ENCODE assay signal across 25 mouse cellular contexts in the genomic region with DNA sequence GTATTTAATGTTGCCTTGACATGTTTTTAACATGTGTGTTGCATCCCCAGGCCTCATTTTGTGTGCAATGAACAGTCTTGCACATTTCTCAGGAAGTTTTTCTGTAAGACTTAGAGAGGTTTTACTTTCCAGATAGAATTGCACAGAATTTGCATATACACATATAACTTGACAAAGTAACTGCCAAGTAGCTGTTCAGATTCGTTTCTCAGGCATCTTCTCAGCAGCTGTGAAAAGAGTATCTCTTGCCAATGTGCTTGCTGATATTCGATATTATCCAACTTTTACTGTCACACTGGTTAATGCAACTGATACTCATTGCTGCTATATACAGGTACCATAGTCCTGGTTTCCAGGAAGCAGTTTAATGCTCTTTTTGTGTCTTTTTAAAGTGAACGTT.
DNase-seq lines count a peak whose midpoint lies in the region; ATAC-seq lines count a peak whose summit lies in the region.
"Had no signal": no experiment of that assay in that cellular context is flagged by ENCODE, and none has a peak within 500 bp of the region (broad histone marks: within the 10 kb centered on the region; RNA-seq: fewer than 3 reads in every experiment).

No protein-coding gene starts in this region.

- H3K9ac ChIP-seq in forebrain, embryonic 14.5 days (ENCODE audit: low read length) = no peak overlapping the region
- no peak overlapping the region for H3K9ac ChIP-seq in forebrain, embryonic 11.5 days (ENCODE audit: low read length)
- H3K9ac ChIP-seq in forebrain, embryonic 16.5 days (replicated peaks; ENCODE audit: low read depth, low read length) = no peak overlapping the region
- H3K9ac ChIP-seq: embryonic facial prominence, embryonic 12.5 days; heart, embryonic 13.5 days; hindbrain, embryonic 15.5 days had no signal

- H3K27me3 ChIP-seq in forebrain, embryonic 14.5 days (replicated peaks; ENCODE audit: control insufficient read depth, insufficient read depth, low read length) = no peaks in the 10 kb centered on the region
- H3K27me3 ChIP-seq in forebrain, embryonic 11.5 days (ENCODE audit: control insufficient read depth, insufficient read depth, low read length) = no peaks in the 10 kb centered on the region
- H3K27me3 ChIP-seq in forebrain, embryonic 16.5 days (replicated peaks; ENCODE audit: control insufficient read depth, insufficient read depth, low read length) = no peaks in the 10 kb centered on the region
- H3K27me3 ChIP-seq: embryonic facial prominence, embryonic 12.5 days; heart, embryonic 13.5 days; hindbrain, embryonic 15.5 days had no signal

- no peak overlapping the region for H3K4me3 ChIP-seq in forebrain, embryonic 14.5 days (ENCODE audit: low read depth, low read length)
- H3K4me3 ChIP-seq in forebrain, embryonic 11.5 days (ENCODE audit: low read depth, low read length) = no peak overlapping the region
- H3K4me3 ChIP-seq in forebrain, embryonic 16.5 days (replicated peaks; ENCODE audit: low read length) = no peak overlapping the region
- H3K4me3 ChIP-seq: embryonic facial prominence, embryonic 12.5 days; erythroblast, embryonic 14.5 days; heart, adult 2 months; heart, embryonic 10.5 days; heart, embryonic 13.5 days; hindbrain, embryonic 15.5 days had no signal

- no peaks in the 10 kb centered on the region for H3K9me3 ChIP-seq in forebrain, embryonic 14.5 days (replicated peaks; ENCODE audit: control insufficient read depth, low read length)
- H3K9me3 ChIP-seq in forebrain, embryonic 11.5 days (ENCODE audit: control insufficient read depth, low read length) = no peaks in the 10 kb centered on the region
- H3K9me3 ChIP-seq in forebrain, embryonic 16.5 days (ENCODE audit: control insufficient read depth, low read length) = no peaks in the 10 kb centered on the region
- H3K9me3 ChIP-seq: embryonic facial prominence, embryonic 12.5 days; heart, embryonic 10.5 days; heart, embryonic 13.5 days; hindbrain, embryonic 15.5 days had no signal

- H3K4me1 ChIP-seq in forebrain, embryonic 14.5 days (ENCODE audit: control insufficient read depth, insufficient read depth, low read length) = no peaks in the 10 kb centered on the region
- H3K4me1 ChIP-seq in forebrain, embryonic 11.5 days (replicated peaks; ENCODE audit: control insufficient read depth, insufficient read depth, low read length) = no peaks in the 10 kb centered on the region
- peaks cover 3% of the 10 kb centered on the region for H3K4me1 ChIP-seq in forebrain, embryonic 16.5 days (replicated peaks; ENCODE audit: control insufficient read depth, insufficient read depth, low read length)
- H3K4me1 ChIP-seq: embryonic facial prominence, embryonic 12.5 days; heart, embryonic 10.5 days; heart, embryonic 13.5 days; hindbrain, embryonic 15.5 days had no signal

- no peaks in the 10 kb centered on the region for H3K36me3 ChIP-seq in forebrain, embryonic 14.5 days (ENCODE audit: control insufficient read depth, insufficient read depth, low read length)
- H3K36me3 ChIP-seq in forebrain, embryonic 11.5 days (ENCODE audit: control insufficient read depth, insufficient read depth, low read length) = no peaks in the 10 kb centered on the region
- no peaks in the 10 kb centered on the region for H3K36me3 ChIP-seq in forebrain, embryonic 16.5 days (ENCODE audit: control insufficient read depth, insufficient read depth)
- H3K36me3 ChIP-seq: embryonic facial prominence, embryonic 12.5 days; heart, embryonic 10.5 days; heart, embryonic 13.5 days; hindbrain, embryonic 15.5 days had no signal

- DNase-seq in forebrain, embryonic 14.5 days (ENCODE audit: low spot score) = peak; percentile 37
- no peak for DNase-seq in forebrain, embryonic 11.5 days (ENCODE audit: low spot score)
- peak; percentile 2 for DNase-seq in right cerebral cortex, adult 18-20 months
- DNase-seq in right cerebral cortex, postnatal 36 days (ENCODE audit: low spot score in 2 of 2) = no peak
- DNase-seq in layer of hippocampus, adult 11-12 months (ENCODE audit: low spot score) = no peak
- DNase-seq in kidney, postnatal 4 days = no peak
- DNase-seq: adrenal gland, adult 2 months; adrenal gland, postnatal 14 days; cerebellum, adult 18-20 months; cerebellum, adult 9-10 months; cerebellum, postnatal 14 days; gastrocnemius, postnatal 10 days; gastrocnemius, postnatal 36 days; heart, adult 2 months; heart, postnatal 14 days; heart, postnatal 4 days; kidney, adult 2 months had no signal

- no peak overlapping the region for H3K27ac ChIP-seq in forebrain, embryonic 14.5 days (ENCODE audit: low read depth, low read length)
- no peak overlapping the region for H3K27ac ChIP-seq in forebrain, embryonic 11.5 days (ENCODE audit: low read depth, low read length)
- H3K27ac ChIP-seq in forebrain, embryonic 16.5 days (ENCODE audit: low read length) = no peak overlapping the region
- H3K27ac ChIP-seq: embryonic facial prominence, embryonic 12.5 days; heart, adult 2 months; heart, embryonic 10.5 days; heart, embryonic 13.5 days; hindbrain, embryonic 15.5 days had no signal

- H3K4me2 ChIP-seq in forebrain, embryonic 14.5 days (ENCODE audit: low read length) = no peak overlapping the region
- no peak overlapping the region for H3K4me2 ChIP-seq in forebrain, embryonic 11.5 days (ENCODE audit: low read depth, low read length, severe bottlenecking)
- no peak overlapping the region for H3K4me2 ChIP-seq in forebrain, embryonic 16.5 days (ENCODE audit: low read length)
- H3K4me2 ChIP-seq: embryonic facial prominence, embryonic 12.5 days; heart, embryonic 13.5 days; hindbrain, embryonic 15.5 days had no signal

- no peak for ATAC-seq in forebrain, embryonic 14.5 days
- no peak for ATAC-seq in forebrain, embryonic 11.5 days (replicated peaks; ENCODE audit: low FRiP score)
- ATAC-seq in forebrain, embryonic 16.5 days = 0 out of 2 replicates have a peak, but pooled peaks have one; percentile 62
- ATAC-seq: CD4-positive, CD25-positive, alpha-beta regulatory T cell, adult 4 months; intestine, postnatal 0 days had no signal

- WGBS in forebrain, embryonic 14.5 days = 78% methylated on average over 3 of the region's 3 CpGs
- 86% methylated on average over 3 of the region's 3 CpGs for WGBS in forebrain, embryonic 11.5 days
- WGBS in forebrain, embryonic 16.5 days = 69% methylated on average over 3 of the region's 3 CpGs

Comparison
In these comparisons a context has a peak if more than half of its experiments do, and no peak if none do; other contexts are left out.
1. DNase-seq: peak in forebrain, embryonic 14.5 days (single experiment) and right cerebral cortex, adult 18-20 months (single experiment); none in forebrain, embryonic 11.5 days (single experiment), right cerebral cortex, postnatal 36 days (0 of 2), layer of hippocampus, adult 11-12 months (single experiment) and kidney, postnatal 4 days (0 of 2).